Mouse (Mus musculus): Measurements from ENCODE around the gene Asic2. TPM values are rescaled to one million over a fixed set of nuclear protein-coding genes. Genes with fewer than 3 reads are reported as not detected.

The Asic2 gene
- total and polyA plus RNA-seq, 2 experiments from 2014 or later: 19.2 to 57.3 TPM

DNA sequence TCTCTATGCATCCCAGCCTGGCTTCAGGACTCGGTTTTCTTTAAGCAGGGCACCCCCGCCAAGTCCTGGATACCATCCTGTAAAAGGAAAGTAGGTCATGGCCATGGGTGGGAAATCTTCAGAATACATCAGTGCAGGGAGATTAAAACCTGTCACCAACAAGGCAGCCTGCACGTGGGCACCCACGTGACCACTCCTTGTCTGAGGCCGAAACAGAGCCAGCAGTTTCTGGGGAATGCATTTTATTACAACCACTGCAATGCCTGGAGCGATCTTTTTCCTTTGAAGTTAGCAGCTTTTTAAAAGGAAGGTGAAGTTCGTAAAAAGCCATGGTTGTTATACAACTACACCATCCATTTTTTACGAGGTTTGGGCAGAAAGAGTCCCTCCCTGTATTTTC, 873.7 kb downstream of the Asic2 start:
- Histone ChIP-seq H3K4me2 (ENCODE audit: low read depth, low read length) (no peak overlapping the region), H3K27me3 (ENCODE audit: insufficient read depth, low read length) (no peaks in the 10 kb centered on the region), H3K9me3 (ENCODE audit: low read length) (no peaks in the 10 kb centered on the region), H3K36me3 (ENCODE audit: insufficient read depth, low read length) (no peaks in the 10 kb centered on the region), H3K4me3 (ENCODE audit: low read length) (no peak overlapping the region), H3K9ac (replicated peaks; ENCODE audit: low read length) (no peak overlapping the region), H3K4me1 (ENCODE audit: insufficient read depth, low read length) (no peaks in the 10 kb centered on the region), H3K27ac (no peak overlapping the region)
- WGBS: 64% methylated on average over 8 of the region's 8 CpGs
- no peak for ATAC-seq
- no peak for DNase-seq (ENCODE audit: low spot score)
- no peak for TF ChIP-seq CTCF (IDR thresholded peaks at IDR 0.05; ENCODE audit: low read depth)

DNA sequence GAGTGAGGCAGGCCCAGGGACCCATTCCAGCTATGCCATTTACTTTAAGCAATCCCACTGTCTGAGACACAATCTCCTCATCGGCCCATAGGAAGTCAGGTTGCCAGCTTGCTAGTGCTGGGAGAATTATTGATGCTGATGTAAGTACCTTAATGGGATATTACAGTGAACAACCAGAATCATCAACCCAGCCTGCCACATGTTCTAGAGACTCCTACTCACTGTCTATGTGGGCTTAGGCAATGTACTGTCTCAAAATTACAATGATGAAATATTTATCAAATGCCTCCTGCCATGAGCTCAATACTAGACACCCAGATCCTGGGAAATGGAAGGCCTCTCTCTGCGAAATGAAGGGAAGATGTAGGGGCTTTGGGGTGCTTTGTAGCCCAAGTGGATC, 876.1 kb downstream of the Asic2 start:
- no peak overlapping the region for H3K4me2 ChIP-seq (ENCODE audit: low read depth, low read length)
- 72% methylated on average over 2 of the region's 2 CpGs for WGBS
- no peak overlapping the region for H3K27ac ChIP-seq
- H3K4me3 ChIP-seq (ENCODE audit: low read length): no peak overlapping the region
- no peaks in the 10 kb centered on the region for H3K9me3 ChIP-seq (ENCODE audit: low read length)
- ATAC-seq (no peak), DNase-seq (ENCODE audit: low spot score) (no peak)
- TF ChIP-seq CTCF (IDR thresholded peaks at IDR 0.05; ENCODE audit: low read depth): no peak
- no peaks in the 10 kb centered on the region for H3K36me3 ChIP-seq (ENCODE audit: insufficient read depth, low read length)
- H3K27me3 ChIP-seq (ENCODE audit: insufficient read depth, low read length): no peaks in the 10 kb centered on the region
- no peaks in the 10 kb centered on the region for H3K4me1 ChIP-seq (ENCODE audit: insufficient read depth, low read length)
- no peak overlapping the region for H3K9ac ChIP-seq (replicated peaks; ENCODE audit: low read length)

DNA sequence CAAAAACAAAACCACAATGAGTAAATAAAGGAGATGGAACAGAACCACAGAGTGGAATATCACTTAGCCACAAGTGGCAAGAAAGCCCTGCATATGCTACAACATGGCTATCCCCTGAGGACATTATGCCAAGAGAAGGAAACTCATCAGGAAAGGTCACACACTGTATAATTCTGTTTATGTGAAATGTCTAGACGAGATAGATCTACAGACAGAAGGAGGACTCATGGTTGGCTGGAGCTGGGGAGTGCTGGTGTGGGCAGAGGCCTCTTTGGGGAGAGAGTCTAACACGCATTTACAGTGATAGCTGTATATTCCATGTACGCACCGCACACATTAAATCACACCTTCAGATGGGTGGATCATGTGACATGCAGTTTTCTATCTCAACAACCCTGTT, 884.4 kb downstream of the Asic2 start:
- ATAC-seq (no peak), DNase-seq (ENCODE audit: low spot score) (no peak)
- Histone ChIP-seq H3K4me1 (ENCODE audit: insufficient read depth, low read length) (peaks cover 3% of the 10 kb centered on the region; the same call in 1 of the 2 replicates), H3K27me3 (ENCODE audit: insufficient read depth, low read length) (no peaks in the 10 kb centered on the region), H3K36me3 (ENCODE audit: insufficient read depth, low read length) (no peaks in the 10 kb centered on the region), H3K4me3 (ENCODE audit: low read length) (no peak overlapping the region), H3K9ac (replicated peaks; ENCODE audit: low read length) (no peak overlapping the region), H3K4me2 (ENCODE audit: low read depth, low read length) (no peak overlapping the region), H3K9me3 (ENCODE audit: low read length) (no peaks in the 10 kb centered on the region), H3K27ac (no peak overlapping the region)
- TF ChIP-seq CTCF (IDR thresholded peaks at IDR 0.05; ENCODE audit: low read depth): no peak
- 79% methylated on average over 4 of the region's 4 CpGs for WGBS

DNA sequence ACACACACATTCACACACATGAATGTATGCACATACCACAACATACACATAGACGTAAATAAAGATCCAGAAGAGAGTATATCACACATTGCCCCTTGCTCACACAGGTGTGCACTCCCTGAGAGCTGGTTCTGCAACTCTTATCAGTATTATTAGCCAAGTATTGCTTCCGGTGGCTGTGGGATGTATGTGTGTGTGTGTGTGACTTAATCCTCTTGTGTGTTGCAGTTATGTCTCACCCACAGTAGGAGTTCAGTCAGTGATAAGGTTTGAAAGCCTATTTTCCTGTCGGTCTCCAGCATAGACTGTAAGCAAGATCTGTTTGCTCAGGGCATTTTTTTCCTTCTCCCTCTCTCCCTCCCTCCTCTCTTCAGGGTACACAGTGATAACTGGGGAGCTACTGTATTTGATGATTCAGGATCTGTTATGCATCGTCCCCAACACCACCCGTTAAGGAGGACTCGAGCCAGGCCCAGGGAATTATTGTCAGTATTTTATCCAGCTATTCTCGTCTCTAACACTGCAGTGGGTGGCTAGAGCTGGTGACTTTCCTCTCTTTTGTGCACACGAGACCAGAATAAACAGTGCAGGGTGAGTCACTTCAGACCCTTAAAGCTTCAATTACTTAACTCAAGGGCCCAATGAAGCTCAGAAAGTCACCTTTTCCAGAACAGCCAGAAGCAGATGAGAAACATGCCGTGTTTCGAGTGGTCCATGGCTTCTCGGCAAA, 888.0 kb downstream of the Asic2 start:
- Histone ChIP-seq H3K27me3 (ENCODE audit: insufficient read depth, low read length) (no peaks in the 10 kb centered on the region), H3K36me3 (ENCODE audit: insufficient read depth, low read length) (no peaks in the 10 kb centered on the region), H3K4me3 (ENCODE audit: low read length) (no peak overlapping the region), H3K9me3 (ENCODE audit: low read length) (no peaks in the 10 kb centered on the region), H3K9ac (replicated peaks; ENCODE audit: low read length) (no peak overlapping the region), H3K4me1 (ENCODE audit: insufficient read depth, low read length) (peaks cover 3% of the 10 kb centered on the region; the same call in 1 of the 2 replicates), H3K4me2 (ENCODE audit: low read depth, low read length) (no peak overlapping the region), H3K27ac (no peak overlapping the region)
- ATAC-seq (no peak), DNase-seq (ENCODE audit: low spot score) (no peak)
- TF ChIP-seq CTCF (IDR thresholded peaks at IDR 0.05; ENCODE audit: low read depth): no peak
- WGBS: 67% methylated on average over 11 of the region's 11 CpGs

DNA sequence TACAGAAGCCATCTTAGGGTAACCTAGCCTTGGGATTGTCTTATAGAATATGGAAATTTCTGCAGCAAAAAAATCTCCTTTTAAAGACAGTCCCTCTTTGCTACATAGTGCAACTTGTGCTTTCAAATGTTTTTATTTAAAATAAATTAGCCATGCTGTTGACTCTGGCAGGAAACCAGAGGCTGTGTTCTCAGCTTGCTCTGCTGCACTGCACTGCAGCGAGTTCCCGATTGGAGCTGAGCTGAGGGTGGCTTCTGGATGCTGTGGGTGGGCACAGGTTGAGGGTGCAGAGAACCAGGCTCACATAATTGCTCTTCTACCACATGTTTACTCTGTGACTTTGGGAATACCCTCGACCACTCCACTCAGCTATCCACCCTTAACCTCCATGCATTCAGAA, 889.0 kb downstream of the Asic2 start:
- H3K4me3 ChIP-seq (ENCODE audit: low read length): no peak overlapping the region
- no peak overlapping the region for H3K9ac ChIP-seq (replicated peaks; ENCODE audit: low read length)
- H3K36me3 ChIP-seq (ENCODE audit: insufficient read depth, low read length): no peaks in the 10 kb centered on the region
- TF ChIP-seq CTCF (IDR thresholded peaks at IDR 0.05; ENCODE audit: low read depth): no peak
- 57% methylated on average over 3 of the region's 3 CpGs for WGBS
- H3K4me1 ChIP-seq (ENCODE audit: insufficient read depth, low read length): peaks cover 3% of the 10 kb centered on the region; the same call in 1 of the 2 replicates
- no peaks in the 10 kb centered on the region for H3K27me3 ChIP-seq (ENCODE audit: insufficient read depth, low read length)
- no peak overlapping the region for H3K27ac ChIP-seq
- H3K4me2 ChIP-seq (ENCODE audit: low read depth, low read length): no peak overlapping the region
- no peak for DNase-seq (ENCODE audit: low spot score)
- no peaks in the 10 kb centered on the region for H3K9me3 ChIP-seq (ENCODE audit: low read length)
- ATAC-seq: no peak

DNA sequence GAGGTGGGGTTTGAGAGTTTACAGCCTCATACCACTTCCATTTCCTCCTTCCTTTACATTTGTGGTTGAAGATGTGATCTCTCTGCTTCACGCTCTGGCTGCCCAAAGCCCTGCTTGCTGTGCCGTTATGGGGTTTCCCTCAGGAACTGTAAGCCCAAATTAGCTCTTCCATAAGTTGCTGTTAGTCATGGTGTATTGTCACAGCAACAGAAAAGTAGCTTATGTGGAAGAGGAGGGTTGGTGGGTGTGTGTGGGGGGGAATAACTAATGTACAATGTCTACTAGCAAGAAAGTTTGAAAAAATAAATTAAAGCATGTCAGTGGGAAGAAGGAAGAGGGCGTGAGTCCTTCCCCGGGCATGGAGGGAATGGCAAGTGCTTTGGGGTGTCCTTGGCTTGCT, 896.4 kb downstream of the Asic2 start:
- Histone ChIP-seq H3K27me3 (ENCODE audit: insufficient read depth, low read length) (no peaks in the 10 kb centered on the region), H3K9me3 (ENCODE audit: low read length) (no peaks in the 10 kb centered on the region), H3K4me3 (ENCODE audit: low read length) (no peak overlapping the region), H3K4me1 (ENCODE audit: insufficient read depth, low read length) (no peaks in the 10 kb centered on the region), H3K4me2 (ENCODE audit: low read depth, low read length) (no peak overlapping the region), H3K27ac (no peak overlapping the region), H3K9ac (replicated peaks; ENCODE audit: low read length) (no peak overlapping the region), H3K36me3 (ENCODE audit: insufficient read depth, low read length) (no peaks in the 10 kb centered on the region)
- no peak for DNase-seq (ENCODE audit: low spot score)
- no peak for TF ChIP-seq CTCF (IDR thresholded peaks at IDR 0.05; ENCODE audit: low read depth)
- no peak for ATAC-seq
- WGBS: 81% methylated on average over 4 of the region's 4 CpGs

DNA sequence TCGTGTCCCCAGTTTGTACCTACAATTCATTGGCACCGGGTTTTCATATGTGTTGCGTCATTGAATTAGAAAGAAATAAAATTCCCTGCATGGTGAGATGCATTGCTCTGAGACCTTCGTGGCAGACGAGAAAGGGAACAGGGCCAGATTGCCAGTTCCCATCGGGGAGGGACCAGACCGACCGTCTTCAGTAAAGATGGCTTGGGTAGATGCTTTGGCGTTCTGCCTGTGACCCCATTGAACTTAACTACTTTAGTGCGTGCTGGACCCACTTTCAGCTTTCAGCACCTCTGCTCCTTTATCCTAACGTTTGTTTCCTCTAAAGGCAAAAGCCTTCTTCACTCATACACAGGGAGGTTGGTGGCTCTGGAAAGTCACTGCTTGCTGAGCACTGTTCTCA, 902.9 kb downstream of the Asic2 start:
- whole genome bisulfite sequencing: 76% methylated on average over 11 of the region's 11 CpGs
- ATAC-seq (no peak), DNase-seq (ENCODE audit: low spot score) (no peak)
- H3K36me3 ChIP-seq (ENCODE audit: insufficient read depth, low read length): no peaks in the 10 kb centered on the region
- H3K4me2 ChIP-seq (ENCODE audit: low read depth, low read length): no peak overlapping the region
- no peak overlapping the region for H3K9ac ChIP-seq (replicated peaks; ENCODE audit: low read length)
- no peaks in the 10 kb centered on the region for H3K4me1 ChIP-seq (ENCODE audit: insufficient read depth, low read length)
- no peaks in the 10 kb centered on the region for H3K9me3 ChIP-seq (ENCODE audit: low read length)
- no peak overlapping the region for H3K4me3 ChIP-seq (ENCODE audit: low read length)
- H3K27ac ChIP-seq: no peak overlapping the region
- H3K27me3 ChIP-seq (ENCODE audit: insufficient read depth, low read length): no peaks in the 10 kb centered on the region
- no peak for TF ChIP-seq CTCF (IDR thresholded peaks at IDR 0.05; ENCODE audit: low read depth)

Measured in hindbrain, postnatal 0 days (tissue).